Mouse (Mus musculus): ENCODE measurements around the gene Spg11. TPM values are rescaled to one million over a fixed set of nuclear protein-coding genes. Genes with fewer than 3 reads are reported as not detected.
A peak's percentile ranks its signal among the peaks of the same experiment; 100 is the strongest.
"Not testable (repeated sequence)": the region's sequence is repeated elsewhere in the genome, so short reads cannot be mapped to it uniquely, and the experiment has no call there.

Gene Spg11
- polyA plus RNA-seq, 1 experiment, result 6.3 TPM

GRCm38 (mm10) chr2:122109714-122110113, 8.5 kb downstream of the Spg11 start:
- TF ChIP-seq CTCF (IDR thresholded peaks at IDR 0.05; ENCODE audit: control insufficient read depth, insufficient read depth, low read length) (no peak), POLR2A (IDR thresholded peaks at IDR 0.05; ENCODE audit: borderline replicate concordance, control insufficient read depth, low read depth, low read length) (no peak)
- Histone ChIP-seq H3K27ac (ENCODE audit: control insufficient read depth, insufficient read depth, low read depth, low read length, poor library complexity) (no peak overlapping the region), H3K4me1 (ENCODE audit: control insufficient read depth, insufficient read depth, low read length) (no peaks in the 10 kb centered on the region), H3K4me3 (replicated peaks; ENCODE audit: control insufficient read depth, low read depth, low read length) (no peak overlapping the region)
- 55% methylated on average over 4 of the region's 4 CpGs for WGBS

GRCm38 (mm10) chr2:122108101-122108500, 10.1 kb downstream of the Spg11 start:
- H3K4me1 ChIP-seq (ENCODE audit: control insufficient read depth, insufficient read depth, low read length), result no peaks in the 10 kb centered on the region
- no peak overlapping the region for H3K27ac ChIP-seq (ENCODE audit: control insufficient read depth, insufficient read depth, low read depth, low read length, poor library complexity)
- no peak overlapping the region for H3K4me3 ChIP-seq (replicated peaks; ENCODE audit: control insufficient read depth, low read depth, low read length)
- TF ChIP-seq POLR2A (IDR thresholded peaks at IDR 0.05; ENCODE audit: borderline replicate concordance, control insufficient read depth, low read depth, low read length) (no peak), CTCF (IDR thresholded peaks at IDR 0.05; ENCODE audit: control insufficient read depth, insufficient read depth, low read length) (no peak)
- WGBS, result 94% methylated on average over 14 of the region's 14 CpGs

DNA sequence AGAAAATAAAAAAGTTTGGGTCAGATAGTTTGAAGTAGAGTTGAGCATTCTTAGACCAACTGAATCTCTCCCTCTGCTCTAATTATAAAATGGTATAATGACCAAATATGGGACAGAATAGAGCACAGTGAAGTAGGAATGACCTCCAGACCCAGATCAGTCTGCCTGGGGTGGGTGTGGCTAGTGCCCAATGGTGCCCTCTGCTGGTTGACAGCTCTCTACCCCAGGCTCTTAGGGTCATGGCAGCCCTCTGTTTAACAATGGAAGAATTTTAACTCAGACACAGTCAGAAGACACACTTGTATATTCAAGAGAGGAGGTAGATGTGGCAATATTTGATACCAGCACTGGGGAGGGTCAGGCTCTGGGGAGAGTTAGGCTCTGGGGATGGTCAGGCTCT, 16.1 kb downstream of the Spg11 start:
- no peak overlapping the region for H3K4me3 ChIP-seq (replicated peaks; ENCODE audit: control insufficient read depth, low read depth, low read length)
- TF ChIP-seq CTCF (IDR thresholded peaks at IDR 0.05; ENCODE audit: control insufficient read depth, insufficient read depth, low read length), result peak; percentile 68
- no peak for TF ChIP-seq POLR2A (IDR thresholded peaks at IDR 0.05; ENCODE audit: borderline replicate concordance, control insufficient read depth, low read depth, low read length)
- no peak overlapping the region for H3K27ac ChIP-seq (ENCODE audit: control insufficient read depth, insufficient read depth, low read depth, low read length, poor library complexity)
- no peaks in the 10 kb centered on the region for H3K4me1 ChIP-seq (ENCODE audit: control insufficient read depth, insufficient read depth, low read length)

DNA sequence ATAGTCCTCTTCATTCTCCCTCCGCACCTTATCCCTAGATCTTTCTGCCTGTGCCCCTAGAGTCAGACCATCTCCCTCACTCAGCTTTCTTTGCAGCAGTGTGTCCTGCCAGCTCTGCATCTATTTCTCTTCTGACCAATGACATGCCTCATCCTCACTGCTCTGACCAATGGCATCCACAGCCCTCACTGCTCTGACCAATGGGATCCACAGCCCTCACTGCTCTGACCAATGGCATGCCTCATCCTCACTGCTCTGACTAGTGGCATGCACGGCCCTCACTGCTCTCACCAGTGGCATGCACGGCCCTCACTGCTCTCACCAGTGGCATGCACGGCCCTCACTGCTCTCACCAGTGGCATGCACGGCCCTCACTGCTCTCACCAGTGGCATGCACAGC, 20.5 kb downstream of the Spg11 start:
- 82% methylated on average over 5 of the region's 5 CpGs for WGBS
- not testable (repeated sequence) for H3K27ac ChIP-seq (ENCODE audit: control insufficient read depth, insufficient read depth, low read depth, low read length, poor library complexity)

GRCm38 (mm10) chr2:122093844-122094243, 24.3 kb downstream of the Spg11 start:
- Histone ChIP-seq H3K27ac (ENCODE audit: control insufficient read depth, insufficient read depth, low read depth, low read length, poor library complexity) (no peak overlapping the region), H3K4me1 (ENCODE audit: control insufficient read depth, insufficient read depth, low read length) (no peaks in the 10 kb centered on the region), H3K4me3 (replicated peaks; ENCODE audit: control insufficient read depth, low read depth, low read length) (no peak overlapping the region)
- TF ChIP-seq POLR2A (IDR thresholded peaks at IDR 0.05; ENCODE audit: borderline replicate concordance, control insufficient read depth, low read depth, low read length) (no peak), CTCF (IDR thresholded peaks at IDR 0.05; ENCODE audit: control insufficient read depth, insufficient read depth, low read length) (no peak)
- 90% methylated on average over 4 of the region's 4 CpGs for WGBS

More for the DNA sequence above, 20.5 kb downstream of the Spg11 start:
- not testable (repeated sequence) for H3K4me3 ChIP-seq (replicated peaks; ENCODE audit: control insufficient read depth, low read depth, low read length); H3K4me1 ChIP-seq (ENCODE audit: control insufficient read depth, insufficient read depth, low read length)

- WGBS, result 85% methylated on average over 4 of the region's 4 CpGs
- Histone ChIP-seq H3K27ac (ENCODE audit: control insufficient read depth, insufficient read depth, low read depth, low read length, poor library complexity) (no peak overlapping the region), H3K4me3 (replicated peaks; ENCODE audit: control insufficient read depth, low read depth, low read length) (no peak overlapping the region), H3K4me1 (ENCODE audit: control insufficient read depth, insufficient read depth, low read length) (no peaks in the 10 kb centered on the region; the same call in 1 of the 2 replicates)
- TF ChIP-seq CTCF (IDR thresholded peaks at IDR 0.05; ENCODE audit: control insufficient read depth, insufficient read depth, low read length) (no peak), POLR2A (IDR thresholded peaks at IDR 0.05; ENCODE audit: borderline replicate concordance, control insufficient read depth, low read depth, low read length) (no peak)
These were observed 31.7 kb downstream of the Spg11 start for GRCm38 (mm10) chr2:122086446-122086845.

GRCm38 (mm10) chr2:122081728-122082456, 36.3 kb downstream of the Spg11 start:
- Histone ChIP-seq H3K4me1 (ENCODE audit: control insufficient read depth, insufficient read depth, low read length) (no peaks in the 10 kb centered on the region; the same call in 1 of the 2 replicates), H3K4me3 (replicated peaks; ENCODE audit: control insufficient read depth, low read depth, low read length) (no peak overlapping the region), H3K27ac (ENCODE audit: control insufficient read depth, insufficient read depth, low read depth, low read length, poor library complexity) (no peak overlapping the region)
- no peak for TF ChIP-seq POLR2A (IDR thresholded peaks at IDR 0.05; ENCODE audit: borderline replicate concordance, control insufficient read depth, low read depth, low read length)
- no peak for TF ChIP-seq CTCF (IDR thresholded peaks at IDR 0.05; ENCODE audit: control insufficient read depth, insufficient read depth, low read length)
- WGBS, result 87% methylated on average over 7 of the region's 7 CpGs

DNA sequence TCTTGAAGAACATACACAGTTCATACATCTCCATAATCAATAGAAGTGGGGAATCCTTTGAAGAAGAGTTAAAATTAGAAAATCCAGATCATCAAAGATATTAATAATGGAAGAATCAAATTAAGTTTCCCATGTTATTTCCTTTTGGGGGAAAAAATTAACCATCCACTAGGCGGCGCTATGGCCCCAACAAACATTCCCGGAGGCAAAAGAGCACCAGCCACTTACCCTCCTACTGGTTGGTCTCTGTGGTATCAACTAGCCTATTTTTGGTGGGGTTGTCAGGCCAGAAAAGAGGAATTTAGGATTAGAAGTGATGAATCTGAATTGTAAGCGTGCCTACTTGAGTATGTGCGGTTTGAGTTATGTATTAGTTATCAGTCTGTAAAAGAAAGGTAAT, 48.3 kb downstream of the Spg11 start:
- TF ChIP-seq POLR2A (IDR thresholded peaks at IDR 0.05; ENCODE audit: borderline replicate concordance, control insufficient read depth, low read depth, low read length) (no peak), CTCF (IDR thresholded peaks at IDR 0.05; ENCODE audit: control insufficient read depth, insufficient read depth, low read length) (peak; percentile 62)
- WGBS, result 17% methylated on average over 5 of the region's 5 CpGs
- H3K4me1 ChIP-seq (ENCODE audit: control insufficient read depth, insufficient read depth, low read length), result no peaks in the 10 kb centered on the region; the same call in 1 of the 2 replicates
- no peak overlapping the region for H3K27ac ChIP-seq (ENCODE audit: control insufficient read depth, insufficient read depth, low read depth, low read length, poor library complexity)
- H3K4me3 ChIP-seq (replicated peaks; ENCODE audit: control insufficient read depth, low read depth, low read length), result no peak overlapping the region

Data from bone marrow, adult 2 months (tissue).